ENCODE assay signal across 20 mouse cellular contexts in genomic region chr3:130999818-131000217, GRCm38 (mm10).
DNase-seq lines count a peak whose midpoint lies in the region; ATAC-seq and TF ChIP-seq lines count a peak whose summit lies in the region.
"Had no signal": no experiment of that assay in that cellular context is flagged by ENCODE, and none has a peak within 500 bp of the region (broad histone marks: within the 10 kb centered on the region; RNA-seq: fewer than 3 reads in every experiment).

No protein-coding gene starts in this region.

- H3K4me1 ChIP-seq in liver, adult 2 months (ENCODE audit: control insufficient read depth, insufficient read depth, low read length): peaks cover 5% of the 10 kb centered on the region; the same call in 1 of the 2 replicates
- H3K4me1 ChIP-seq in liver, embryonic 11.5 days (replicated peaks; ENCODE audit: control insufficient read depth, insufficient read depth, low read length): no peaks in the 10 kb centered on the region
- peaks cover 23% of the 10 kb centered on the region for H3K4me1 ChIP-seq in thymus, adult 2 months (replicated peaks; ENCODE audit: control insufficient read depth, insufficient read depth, low read length)
- H3K4me1 ChIP-seq in intestine, embryonic 16.5 days (ENCODE audit: control insufficient read depth, insufficient read depth, low read length): no peaks in the 10 kb centered on the region
- H3K4me1 ChIP-seq: forebrain, embryonic 15.5 days; heart, embryonic 10.5 days; hindbrain, embryonic 15.5 days had no signal

- H3K36me3 ChIP-seq in liver, adult 2 months (ENCODE audit: control insufficient read depth, insufficient read depth, low read length): no peaks in the 10 kb centered on the region
- H3K36me3 ChIP-seq in liver, embryonic 11.5 days (ENCODE audit: control insufficient read depth, insufficient read depth, low read length): no peaks in the 10 kb centered on the region
- H3K36me3 ChIP-seq in thymus, adult 2 months (ENCODE audit: control insufficient read depth, insufficient read depth, low read length): no peaks in the 10 kb centered on the region
- no peaks in the 10 kb centered on the region for H3K36me3 ChIP-seq in intestine, embryonic 16.5 days (ENCODE audit: control insufficient read depth, insufficient read depth, low read length)
- H3K36me3 ChIP-seq: forebrain, embryonic 15.5 days; heart, embryonic 10.5 days; hindbrain, embryonic 15.5 days; kidney, embryonic 15.5 days; limb, embryonic 15.5 days had no signal

- WGBS in liver, adult 2 months: 24% methylated on average over 6 of the region's 6 CpGs
- 80% methylated on average over 6 of the region's 6 CpGs for WGBS in liver, embryonic 11.5 days
- 86% methylated on average over 6 of the region's 6 CpGs for WGBS in thymus, adult 2 months
- 44% methylated on average over 6 of the region's 6 CpGs for WGBS in intestine, embryonic 16.5 days

- peak overlapping the region; percentile 17; the same call in 1 of the 2 replicates for H3K27ac ChIP-seq in liver, adult 2 months (replicated peaks; ENCODE audit: insufficient read depth, low read depth, low read length)
- H3K27ac ChIP-seq in liver, embryonic 11.5 days (ENCODE audit: low read depth, low read length): no peak overlapping the region
- H3K27ac ChIP-seq in thymus, adult 2 months (ENCODE audit: control insufficient read depth, insufficient read depth, low read length): peak overlapping the region; percentile 28; the same call in 1 of the 2 replicates
- H3K27ac ChIP-seq in intestine, embryonic 16.5 days (ENCODE audit: low read length): no peak overlapping the region
- H3K27ac ChIP-seq: forebrain, embryonic 15.5 days; heart, embryonic 10.5 days; hindbrain, embryonic 15.5 days; kidney, embryonic 15.5 days; limb, embryonic 15.5 days had no signal

- H3K79me2 ChIP-seq in liver, adult 2 months (ENCODE audit: control insufficient read depth, insufficient read depth, low read length): no peaks in the 10 kb centered on the region

- no peak for TF ChIP-seq CTCF in liver, adult 2 months (IDR thresholded peaks at IDR 0.05; ENCODE audit: low read depth, low read length)
- TF ChIP-seq CTCF in thymus, adult 2 months (IDR thresholded peaks at IDR 0.05; ENCODE audit: borderline replicate concordance, control insufficient read depth, extremely low read depth, insufficient read depth, low read length, poor library complexity): no peak

- no peak for ATAC-seq in liver, embryonic 11.5 days (replicated peaks; ENCODE audit: low FRiP score)
- ATAC-seq in intestine, embryonic 16.5 days: peak; percentile 62; the same call in 1 of the 2 replicates
- ATAC-seq: forebrain, embryonic 15.5 days; Patski had no signal

- no peaks in the 10 kb centered on the region for H3K27me3 ChIP-seq in liver, adult 2 months (ENCODE audit: control insufficient read depth, insufficient read depth, low read length)
- no peaks in the 10 kb centered on the region for H3K27me3 ChIP-seq in liver, embryonic 11.5 days (replicated peaks; ENCODE audit: control insufficient read depth, insufficient read depth, low read length)
- no peaks in the 10 kb centered on the region for H3K27me3 ChIP-seq in thymus, adult 2 months (ENCODE audit: control insufficient read depth, insufficient read depth, low read length)
- 0 out of 2 replicates have a peak, but pooled peaks cover 6% of the 10 kb centered on the region for H3K27me3 ChIP-seq in intestine, embryonic 16.5 days (replicated peaks; ENCODE audit: control insufficient read depth, insufficient read depth, low read length)
- H3K27me3 ChIP-seq: forebrain, embryonic 15.5 days; hindbrain, embryonic 15.5 days; limb, embryonic 15.5 days; Patski had no signal

- no peaks in the 10 kb centered on the region for H3K9me3 ChIP-seq in liver, embryonic 11.5 days (ENCODE audit: control insufficient read depth, low read length)
- H3K9me3 ChIP-seq in intestine, embryonic 16.5 days (ENCODE audit: control insufficient read depth, low read length): no peaks in the 10 kb centered on the region
- H3K9me3 ChIP-seq: forebrain, embryonic 15.5 days; heart, embryonic 10.5 days; hindbrain, embryonic 15.5 days; kidney, embryonic 15.5 days; limb, embryonic 15.5 days had no signal

- H3K9ac ChIP-seq in liver, adult 2 months (ENCODE audit: low read depth, low read length): no peak overlapping the region
- no peak overlapping the region for H3K9ac ChIP-seq in liver, embryonic 11.5 days (ENCODE audit: low read depth, low read length)
- no peak overlapping the region for H3K9ac ChIP-seq in intestine, embryonic 16.5 days (ENCODE audit: low read depth, low read length)
- H3K9ac ChIP-seq: forebrain, embryonic 15.5 days; hindbrain, embryonic 15.5 days; kidney, embryonic 15.5 days; limb, embryonic 15.5 days had no signal

- H3K4me3 ChIP-seq in liver, adult 2 months (ENCODE audit: insufficient read depth, low read depth, low read length): no peak overlapping the region
- no peak overlapping the region for H3K4me3 ChIP-seq in liver, embryonic 11.5 days (ENCODE audit: low read depth, low read length)
- no peak overlapping the region for H3K4me3 ChIP-seq in thymus, adult 2 months (ENCODE audit: control insufficient read depth, insufficient read depth, low read length)
- H3K4me3 ChIP-seq in intestine, embryonic 16.5 days (ENCODE audit: low read length): no peak overlapping the region
- H3K4me3 ChIP-seq: forebrain, embryonic 15.5 days; heart, embryonic 10.5 days; hindbrain, embryonic 15.5 days; kidney, embryonic 15.5 days; limb, embryonic 15.5 days had no signal

- DNase-seq in liver, adult 2 months (ENCODE audit: extremely low read depth, low read depth, low spot score): peak; percentile 94
- no peak for DNase-seq in liver, embryonic 11.5 days (ENCODE audit: low spot score)
- DNase-seq in thymus, adult 2 months: no peak
- DNase-seq in thymus, postnatal 10 days (ENCODE audit: low spot score in 2 of 2): no peak
- no peak for DNase-seq in spleen, postnatal 14 days (ENCODE audit: low spot score in 2 of 2)
- no peak for DNase-seq in heart, adult 18-20 months
- DNase-seq: adrenal gland, adult 2 months; cerebellum, adult 18-20 months; cerebellum, postnatal 14 days; gastrocnemius, postnatal 25 days; kidney, postnatal 36 days; thymus, postnatal 14 days had no signal

- no peak for TF ChIP-seq POLR2A in liver, adult 2 months (IDR thresholded peaks at IDR 0.05; ENCODE audit: extremely low read depth, insufficient read depth, low read length)
- no peak for TF ChIP-seq POLR2A in thymus, adult 2 months (IDR thresholded peaks at IDR 0.05; ENCODE audit: control insufficient read depth, extremely low read depth, insufficient read depth, low read length, poor library complexity)

- H3K4me2 ChIP-seq in liver, embryonic 11.5 days: no peak overlapping the region
- H3K4me2 ChIP-seq in intestine, embryonic 16.5 days (ENCODE audit: low read depth, low read length): 0 out of 2 replicates have a peak overlapping the region, but pooled peaks have one; percentile 1
- H3K4me2 ChIP-seq: forebrain, embryonic 15.5 days; hindbrain, embryonic 15.5 days; kidney, embryonic 15.5 days; limb, embryonic 15.5 days; midbrain, embryonic 11.5 days had no signal

Comparison
In these comparisons a context has a peak if more than half of its experiments do, and no peak if none do; other contexts are left out.
1. H3K27ac ChIP-seq: peak in liver, adult 2 months (single experiment) and thymus, adult 2 months (single experiment); none in liver, embryonic 11.5 days (single experiment) and intestine, embryonic 16.5 days (single experiment).